Mouse (Mus musculus) intestine, embryonic 16.5 days (tissue): ENCODE results near the gene Nrm. TPM values are rescaled to one million over a fixed set of nuclear protein-coding genes. Genes with fewer than 3 reads are reported as not detected.

Source experiments
- ATAC-seq: fragments of 200-750 bp; cut with Nextera tagmentation; 2 replicates; pipeline ENCODE4 v1.8.0; 2017; ENCODE audit warnings: moderate TSS enrichment, moderate library complexity
- H3K27ac ChIP-seq: fragments of 300-500 bp; sonication (generic); 2 replicates; pipeline ENCODE4 v1.5.1; 2014; ENCODE audit warnings: mild to moderate bottlenecking, low read length
- H3K27me3 ChIP-seq: fragments of 300-500 bp; sonication (generic); replicated peaks from 2 replicates; pipeline ENCODE4 v1.6.1; 2014; ENCODE audit warnings: low read length, control low read depth, mixed read lengths; ENCODE audit not compliant: control insufficient read depth, insufficient read depth
- H3K36me3 ChIP-seq: fragments of 300-500 bp; sonication (generic); 2 replicates; pipeline ENCODE4 v1.6.1; 2014; ENCODE audit warnings: low read length, control low read depth; ENCODE audit not compliant: control insufficient read depth, insufficient read depth
- H3K4me1 ChIP-seq: fragments of 300-500 bp; sonication (generic); 2 replicates; pipeline ENCODE4 v1.6.1; 2014; ENCODE audit warnings: low read length, control low read depth, mixed read lengths; ENCODE audit not compliant: control insufficient read depth, insufficient read depth
- H3K4me2 ChIP-seq: fragments of 300-500 bp; sonication (generic); 2 replicates; pipeline ENCODE4 v1.6.1; 2014; ENCODE audit warnings: low read depth, low read length, control low read depth
- H3K4me3 ChIP-seq: fragments of 300-500 bp; sonication (generic); 2 replicates; pipeline ENCODE4 v1.5.1; 2014; ENCODE audit warnings: mild to moderate bottlenecking, low read length
- H3K9ac ChIP-seq: fragments of 300-500 bp; sonication (generic); 2 replicates; pipeline ENCODE4 v1.6.1; 2014; ENCODE audit warnings: low read depth, low read length
- H3K9me3 ChIP-seq: fragments of 300-500 bp; sonication (generic); 2 replicates; pipeline ENCODE4 v1.6.1; 2016; ENCODE audit warnings: low read length, control low read depth; ENCODE audit not compliant: control insufficient read depth
- WGBS: fragments of 180-500 bp; shearing (Covaris S2); extraction: QIAGEN DNeasy Blood & Tissue Kit; methylation state at CpG from one replicate; pipeline ENCODE4 v1.1.7; 2014; 5-methylcytosine and 5-hydroxymethylcytosine counted together
- polyA plus RNA-seq: library from polyadenylated mRNA; unstranded; fragments of >200 nt; fragmentation: Nextera tagmentation; extraction: Ambion mirVana; gene quantifications from 2 replicates; pipeline ENCODE4 v1.2.1, GENCODE M21; 2015

The Nrm gene
- polyA plus RNA-seq, 1 experiment from 2014 or later, result 51.7 TPM

GRCm38 (mm10) chr17:35859835-35860234 lies 1.3 kb upstream of the Nrm start:
- Histone ChIP-seq H3K4me2 (no peak overlapping the region), H3K9ac (no peak overlapping the region), H3K36me3 (0 out of 2 replicates have a peak, but pooled peaks cover 4% of the 10 kb centered on the region), H3K27ac (no peak overlapping the region), H3K27me3 (no peaks in the 10 kb centered on the region), H3K4me3 (no peak overlapping the region), H3K9me3 (no peaks in the 10 kb centered on the region), H3K4me1 (peaks cover 9% of the 10 kb centered on the region; the same call in 1 of the 2 replicates)
- ATAC-seq, result no peak
- 62% methylated on average over 2 of the region's 2 CpGs for WGBS

DNA sequence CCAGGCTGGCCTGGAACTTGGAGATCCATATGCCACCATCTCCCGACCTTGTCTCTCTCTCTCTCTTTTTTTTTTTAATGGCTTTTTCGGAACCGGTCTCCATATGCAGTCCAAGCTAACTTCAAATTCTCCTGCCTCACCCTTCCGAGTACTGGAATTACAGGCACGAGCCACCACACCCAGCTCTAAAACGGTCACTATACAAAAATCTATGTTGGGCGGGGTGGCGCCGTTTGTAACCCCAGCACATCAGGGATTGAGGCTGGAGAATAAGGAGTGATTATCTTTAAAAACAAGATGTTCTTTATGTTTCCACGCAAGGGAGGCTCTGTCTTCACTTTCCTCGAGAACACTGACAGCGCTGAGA lies 304 bp upstream of the Nrm start:
- Histone ChIP-seq H3K4me1 (peaks cover 12% of the 10 kb centered on the region; the same call in 1 of the 2 replicates), H3K4me3 (peak overlapping the region; percentile 86), H3K4me2 (peak overlapping the region; percentile 66), H3K36me3 (0 out of 2 replicates have a peak, but pooled peaks cover 3% of the 10 kb centered on the region), H3K27ac (no peak overlapping the region), H3K9me3 (no peaks in the 10 kb centered on the region), H3K9ac (peak overlapping the region; percentile 80), H3K27me3 (no peaks in the 10 kb centered on the region)
- peak; percentile 26; the same call in 1 of the 2 replicates for ATAC-seq
- 4% methylated on average over 12 of the region's 12 CpGs for WGBS

GRCm38 (mm10) chr17:35864832-35865353 lies 3.8 kb downstream of the Nrm start:
- no peak for ATAC-seq
- peaks cover 26% of the 10 kb centered on the region for H3K4me1 ChIP-seq
- peak overlapping the region; percentile 81 for H3K4me2 ChIP-seq
- no peaks in the 10 kb centered on the region for H3K9me3 ChIP-seq
- no peaks in the 10 kb centered on the region for H3K36me3 ChIP-seq
- 31% methylated on average over 10 of the region's 10 CpGs for WGBS
- peak overlapping the region; percentile 62 for H3K4me3 ChIP-seq
- peak overlapping the region; percentile 77 for H3K9ac ChIP-seq
- peak overlapping the region; percentile 89 for H3K27ac ChIP-seq
- no peaks in the 10 kb centered on the region for H3K27me3 ChIP-seq

GRCm38 (mm10) chr17:35865481-35866280 lies 4.6 kb downstream of the Nrm start, which contains the start of gene Ppp1r18:
Gene Ppp1r18 (plus strand): TSS chr17:35865593.
- H3K9me3 ChIP-seq, result no peaks in the 10 kb centered on the region
- under 1% methylated on average over 44 of the region's 48 CpGs for WGBS
- peak within 1 kb of the TSS; percentile 62 for H3K4me3 ChIP-seq
- peak within 1 kb of the TSS; percentile 81 for H3K4me2 ChIP-seq
- peak; percentile 50 for ATAC-seq
- H3K27ac ChIP-seq, result peak within 1 kb of the TSS; percentile 89
- no peaks in the 10 kb centered on the region for H3K27me3 ChIP-seq
- H3K9ac ChIP-seq, result peak within 1 kb of the TSS; percentile 77
- H3K4me1 ChIP-seq, result peaks cover 30% of the 10 kb centered on the region
- H3K36me3 ChIP-seq, result no peaks in the 10 kb centered on the region

DNA sequence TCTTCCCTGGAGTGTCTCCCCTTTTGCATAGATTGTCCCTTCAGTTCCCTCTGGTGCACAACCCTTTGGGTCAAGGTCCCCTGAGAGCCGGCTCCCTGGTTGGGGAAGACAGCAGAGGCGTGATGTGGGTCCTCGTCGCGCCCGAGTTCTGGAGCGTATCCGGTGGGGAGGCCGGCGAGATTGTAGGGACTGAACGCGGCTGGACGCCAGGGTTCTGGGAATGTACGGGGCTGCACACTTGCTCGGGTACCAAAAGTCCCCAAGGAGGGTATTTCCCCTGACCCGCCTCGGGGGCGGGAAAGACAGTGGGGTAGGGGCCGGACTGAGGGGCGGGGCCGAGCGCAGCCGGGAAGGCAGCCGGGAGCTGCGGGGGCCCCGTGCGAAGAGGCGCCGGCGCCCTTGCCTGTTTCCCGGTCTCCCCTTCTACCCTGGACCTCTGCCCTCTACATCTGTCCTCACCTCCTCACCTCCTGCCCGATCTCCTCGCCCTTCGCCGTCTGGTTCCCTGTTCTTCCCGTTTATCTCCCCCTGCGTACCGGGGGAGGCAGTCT lies 5.2 kb downstream of the Nrm start:
- peak; percentile 49 for ATAC-seq
- peak overlapping the region; percentile 89 for H3K27ac ChIP-seq
- H3K9ac ChIP-seq, result peak overlapping the region; percentile 77
- no peaks in the 10 kb centered on the region for H3K27me3 ChIP-seq
- under 1% methylated on average over 38 of the region's 38 CpGs for WGBS
- H3K4me1 ChIP-seq, result peaks cover 32% of the 10 kb centered on the region
- no peaks in the 10 kb centered on the region; the same call in 1 of the 2 replicates for H3K36me3 ChIP-seq
- H3K4me3 ChIP-seq, result peak overlapping the region; percentile 62
- H3K4me2 ChIP-seq, result peak overlapping the region; percentile 81
- H3K9me3 ChIP-seq, result 0 out of 2 replicates have a peak, but pooled peaks cover 3% of the 10 kb centered on the region

DNA sequence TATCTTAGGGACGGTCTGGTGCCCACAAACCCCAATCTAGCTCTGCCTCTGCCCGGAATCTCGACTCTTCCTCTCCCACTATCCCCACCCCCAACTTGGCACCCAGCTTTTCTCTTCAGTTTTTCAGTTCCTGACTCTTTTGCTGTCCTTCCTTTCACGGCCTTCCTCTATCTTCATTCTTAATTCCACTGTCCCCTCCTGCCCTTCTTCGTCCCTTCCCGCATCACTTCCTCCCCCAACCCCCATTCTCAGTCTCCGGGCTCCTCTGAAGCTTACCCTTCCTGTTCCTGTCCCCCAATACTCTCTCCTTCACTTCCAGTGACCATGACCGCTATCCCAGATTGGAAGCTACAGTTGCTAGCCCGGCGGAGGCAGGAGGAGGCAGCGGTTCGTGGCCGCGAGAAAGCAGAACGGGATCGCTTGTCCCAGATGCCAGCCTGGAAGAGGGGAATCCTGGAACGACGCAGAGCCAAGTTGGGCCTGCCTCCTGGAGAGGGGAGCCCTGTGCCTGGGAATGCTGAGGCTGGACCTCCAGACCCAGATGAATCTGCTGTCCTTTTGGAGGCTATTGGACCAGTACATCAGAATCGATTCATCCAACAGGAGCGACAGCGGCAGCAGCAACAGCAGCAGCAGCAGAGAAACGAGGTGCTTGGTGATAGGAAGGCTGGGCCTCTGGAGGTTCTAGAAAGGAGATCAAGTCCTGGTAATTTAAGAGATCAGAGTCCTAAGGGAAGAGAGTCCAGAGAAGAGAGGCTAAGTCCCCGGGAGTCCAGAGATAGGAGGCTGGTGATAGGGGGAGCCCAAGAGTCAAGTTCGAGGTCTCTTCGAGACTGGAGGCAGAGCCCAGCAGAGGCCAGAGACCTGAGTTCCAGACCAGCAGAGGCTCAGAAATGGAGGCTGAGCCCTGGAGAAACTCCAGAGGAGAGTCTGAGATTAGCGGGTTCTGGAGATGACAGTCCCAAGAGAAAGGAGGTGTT lies 6.1 kb downstream of the Nrm start:
- 16% methylated on average over 26 of the region's 26 CpGs for WGBS
- H3K4me1 ChIP-seq, result peaks cover 31% of the 10 kb centered on the region

DNA sequence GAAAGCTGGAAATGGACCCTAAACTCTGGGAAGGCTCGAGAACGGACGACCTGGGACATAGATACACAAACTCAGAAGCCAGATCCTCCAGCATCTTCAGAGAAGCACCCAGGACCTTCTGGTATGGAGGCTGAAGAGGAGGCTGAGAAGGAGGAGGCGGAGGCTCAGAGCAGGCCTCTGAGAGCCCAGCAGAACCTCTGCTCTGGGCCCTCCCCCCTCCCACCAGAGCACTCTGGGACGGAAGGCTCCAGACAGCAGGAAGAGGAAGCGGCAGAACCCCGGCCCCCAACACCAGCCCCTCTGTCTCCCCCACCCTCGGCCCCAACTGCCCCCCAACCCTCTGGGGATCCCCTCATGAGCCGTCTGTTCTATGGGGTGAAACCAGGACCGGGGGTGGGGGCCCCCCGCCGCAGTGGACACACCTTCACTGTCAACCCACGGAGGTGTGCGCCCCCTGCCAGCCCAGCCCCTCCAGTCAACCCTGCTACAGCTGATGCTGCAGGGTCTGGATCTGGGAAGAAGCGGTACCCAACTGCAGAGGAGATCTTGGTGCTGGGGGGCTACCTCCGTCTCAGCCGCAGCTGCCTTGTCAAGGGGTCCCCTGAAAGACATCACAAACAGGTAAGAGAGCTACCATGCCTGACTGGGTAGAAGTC lies 7.2 kb downstream of the Nrm start:
- Histone ChIP-seq H3K4me2 (peak overlapping the region; percentile 81), H3K4me1 (peaks cover 31% of the 10 kb centered on the region), H3K36me3 (no peaks in the 10 kb centered on the region; the same call in 1 of the 2 replicates), H3K27me3 (no peaks in the 10 kb centered on the region), H3K9me3 (0 out of 2 replicates have a peak, but pooled peaks cover 4% of the 10 kb centered on the region), H3K27ac (peak overlapping the region; percentile 89), H3K4me3 (peak overlapping the region; percentile 62), H3K9ac (peak overlapping the region; percentile 77)
- 32% methylated on average over 15 of the region's 17 CpGs for WGBS
- no peak for ATAC-seq

More for the DNA sequence above, 6.1 kb downstream of the Nrm start:
- no peak for ATAC-seq
- peak overlapping the region; percentile 89 for H3K27ac ChIP-seq
- H3K4me3 ChIP-seq, result peak overlapping the region; percentile 62
- H3K9ac ChIP-seq, result peak overlapping the region; percentile 77
- no peaks in the 10 kb centered on the region for H3K27me3 ChIP-seq
- no peaks in the 10 kb centered on the region; the same call in 1 of the 2 replicates for H3K36me3 ChIP-seq
- H3K9me3 ChIP-seq, result 0 out of 2 replicates have a peak, but pooled peaks cover 4% of the 10 kb centered on the region
- peak overlapping the region; percentile 81 for H3K4me2 ChIP-seq

DNA sequence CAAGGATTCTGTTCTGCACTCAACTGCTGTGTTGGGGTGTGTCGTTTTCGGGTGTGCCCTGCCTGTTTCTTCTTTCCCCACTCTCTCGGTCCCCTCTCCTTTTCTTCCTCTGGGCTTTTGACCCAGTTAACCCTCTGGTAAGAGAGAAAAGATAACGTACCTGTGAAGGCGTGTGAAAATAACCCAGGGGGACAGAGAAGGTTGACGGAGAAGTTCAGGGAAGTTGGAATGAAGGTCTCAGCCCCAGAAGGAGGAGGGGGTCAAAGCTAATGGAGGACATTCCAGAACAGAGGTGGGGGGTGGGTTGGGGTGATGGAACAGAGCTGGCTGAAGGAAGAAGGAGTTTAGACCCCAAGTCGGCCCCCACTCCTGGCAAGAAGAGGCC lies 7.8 kb downstream of the Nrm start:
- no peak for ATAC-seq
- Histone ChIP-seq H3K4me3 (peak overlapping the region; percentile 62), H3K27me3 (no peaks in the 10 kb centered on the region), H3K4me2 (peak overlapping the region; percentile 81), H3K4me1 (peaks cover 35% of the 10 kb centered on the region), H3K36me3 (no peaks in the 10 kb centered on the region; the same call in 1 of the 2 replicates), H3K27ac (peak overlapping the region; percentile 89), H3K9me3 (0 out of 2 replicates have a peak, but pooled peaks cover 4% of the 10 kb centered on the region), H3K9ac (peak overlapping the region; percentile 77)
- WGBS, result 4% methylated on average over 7 of the region's 7 CpGs
